Mouse (Mus musculus): Measurements from ENCODE around the gene Herc6. TPM values are rescaled to one million over a fixed set of nuclear protein-coding genes. Genes with fewer than 3 reads are reported as not detected.

Herc6 gene
- polyA plus RNA-seq, 1 experiment: 37.9 TPM

GRCm38 (mm10) chr6:57570170-57570974, 10.4 kb upstream of the Herc6 start:
- TF ChIP-seq POLR2A (IDR thresholded peaks at IDR 0.05; ENCODE audit: borderline replicate concordance, low read depth, low read length) (no peak), CTCF (IDR thresholded peaks at IDR 0.05; ENCODE audit: low read depth, low read length) (peak; percentile 26; the same call in 1 of the 2 replicates)

GRCm38 (mm10) chr6:57571587-57571986, 9.2 kb upstream of the Herc6 start:
- Histone ChIP-seq H3K27ac (ENCODE audit: insufficient read depth, low read depth, low read length) (peak overlapping the region; percentile 44), H3K4me3 (ENCODE audit: insufficient read depth, low read length) (no peak overlapping the region), H3K4me1 (ENCODE audit: control insufficient read depth, insufficient read depth, low read length) (peaks cover 11% of the 10 kb centered on the region)
- TF ChIP-seq CTCF (IDR thresholded peaks at IDR 0.05; ENCODE audit: low read depth, low read length) (no peak), POLR2A (IDR thresholded peaks at IDR 0.05; ENCODE audit: borderline replicate concordance, low read depth, low read length) (no peak)

More at GRCm38 (mm10) chr6:57570170-57570974, 10.4 kb upstream of the Herc6 start:
- Histone ChIP-seq H3K4me1 (ENCODE audit: control insufficient read depth, insufficient read depth, low read length) (peaks cover 11% of the 10 kb centered on the region), H3K4me3 (ENCODE audit: insufficient read depth, low read length) (no peak overlapping the region), H3K27ac (ENCODE audit: insufficient read depth, low read depth, low read length) (no peak overlapping the region)

GRCm38 (mm10) chr6:57581595-57581994, 795 bp downstream of the Herc6 start:
- no peak for TF ChIP-seq CTCF (IDR thresholded peaks at IDR 0.05; ENCODE audit: low read depth, low read length)
- no peak for TF ChIP-seq POLR2A (IDR thresholded peaks at IDR 0.05; ENCODE audit: borderline replicate concordance, low read depth, low read length)
- Histone ChIP-seq H3K4me1 (ENCODE audit: control insufficient read depth, insufficient read depth, low read length) (no peaks in the 10 kb centered on the region), H3K27ac (ENCODE audit: insufficient read depth, low read depth, low read length) (no peak overlapping the region), H3K4me3 (ENCODE audit: insufficient read depth, low read length) (peak overlapping the region; percentile 88)

- H3K4me3 ChIP-seq (ENCODE audit: insufficient read depth, low read length): peak overlapping the region; percentile 51
- TF ChIP-seq CTCF (IDR thresholded peaks at IDR 0.05; ENCODE audit: low read depth, low read length) (no peak), POLR2A (IDR thresholded peaks at IDR 0.05; ENCODE audit: borderline replicate concordance, low read depth, low read length) (no peak)
- H3K27ac ChIP-seq (ENCODE audit: insufficient read depth, low read depth, low read length): no peak overlapping the region
- H3K4me1 ChIP-seq (ENCODE audit: control insufficient read depth, insufficient read depth, low read length): no peaks in the 10 kb centered on the region
These were observed 1.6 kb downstream of the Herc6 start for GRCm38 (mm10) chr6:57582356-57582755.

- TF ChIP-seq CTCF (IDR thresholded peaks at IDR 0.05; ENCODE audit: low read depth, low read length) (no peak), POLR2A (IDR thresholded peaks at IDR 0.05; ENCODE audit: borderline replicate concordance, low read depth, low read length) (no peak)
- no peak overlapping the region for H3K4me3 ChIP-seq (ENCODE audit: insufficient read depth, low read length)
These were observed 24.9 kb downstream of the Herc6 start for GRCm38 (mm10) chr6:57605546-57606307.

GRCm38 (mm10) chr6:57607999-57608398, 27.2 kb downstream of the Herc6 start:
- H3K4me1 ChIP-seq (ENCODE audit: control insufficient read depth, insufficient read depth, low read length): no peaks in the 10 kb centered on the region
- no peak overlapping the region for H3K27ac ChIP-seq (ENCODE audit: insufficient read depth, low read depth, low read length)
- TF ChIP-seq POLR2A (IDR thresholded peaks at IDR 0.05; ENCODE audit: borderline replicate concordance, low read depth, low read length) (no peak), CTCF (IDR thresholded peaks at IDR 0.05; ENCODE audit: low read depth, low read length) (no peak)
- H3K4me3 ChIP-seq (ENCODE audit: insufficient read depth, low read length): no peak overlapping the region

More at GRCm38 (mm10) chr6:57605546-57606307, 24.9 kb downstream of the Herc6 start:
- no peaks in the 10 kb centered on the region for H3K4me1 ChIP-seq (ENCODE audit: control insufficient read depth, insufficient read depth, low read length)
- no peak overlapping the region for H3K27ac ChIP-seq (ENCODE audit: insufficient read depth, low read depth, low read length)

- H3K4me3 ChIP-seq (ENCODE audit: insufficient read depth, low read length): no peak overlapping the region
- no peaks in the 10 kb centered on the region for H3K4me1 ChIP-seq (ENCODE audit: control insufficient read depth, insufficient read depth, low read length)
- no peak overlapping the region for H3K27ac ChIP-seq (ENCODE audit: insufficient read depth, low read depth, low read length)
- no peak for TF ChIP-seq POLR2A (IDR thresholded peaks at IDR 0.05; ENCODE audit: borderline replicate concordance, low read depth, low read length)
- TF ChIP-seq CTCF (IDR thresholded peaks at IDR 0.05; ENCODE audit: low read depth, low read length): no peak
These were observed 28.8 kb downstream of the Herc6 start for GRCm38 (mm10) chr6:57609631-57610030.

GRCm38 (mm10) chr6:57615788-57616187, 35.0 kb downstream of the Herc6 start:
- H3K4me1 ChIP-seq (ENCODE audit: control insufficient read depth, insufficient read depth, low read length): no peaks in the 10 kb centered on the region
- TF ChIP-seq CTCF (IDR thresholded peaks at IDR 0.05; ENCODE audit: low read depth, low read length) (no peak), POLR2A (IDR thresholded peaks at IDR 0.05; ENCODE audit: borderline replicate concordance, low read depth, low read length) (no peak)
- no peak overlapping the region for H3K27ac ChIP-seq (ENCODE audit: insufficient read depth, low read depth, low read length)
- no peak overlapping the region for H3K4me3 ChIP-seq (ENCODE audit: insufficient read depth, low read length)

- Histone ChIP-seq H3K27ac (ENCODE audit: insufficient read depth, low read depth, low read length) (no peak overlapping the region), H3K4me3 (ENCODE audit: insufficient read depth, low read length) (no peak overlapping the region), H3K4me1 (ENCODE audit: control insufficient read depth, insufficient read depth, low read length) (peaks cover 5% of the 10 kb centered on the region)
- TF ChIP-seq POLR2A (IDR thresholded peaks at IDR 0.05; ENCODE audit: borderline replicate concordance, low read depth, low read length): no peak
- TF ChIP-seq CTCF (IDR thresholded peaks at IDR 0.05; ENCODE audit: low read depth, low read length): no peak
These were observed 58.7 kb downstream of the Herc6 start for GRCm38 (mm10) chr6:57639531-57639930.

- Histone ChIP-seq H3K27ac (ENCODE audit: insufficient read depth, low read depth, low read length) (no peak overlapping the region), H3K4me1 (ENCODE audit: control insufficient read depth, insufficient read depth, low read length) (peaks cover 5% of the 10 kb centered on the region), H3K4me3 (ENCODE audit: insufficient read depth, low read length) (no peak overlapping the region)
- TF ChIP-seq POLR2A (IDR thresholded peaks at IDR 0.05; ENCODE audit: borderline replicate concordance, low read depth, low read length): no peak
- no peak for TF ChIP-seq CTCF (IDR thresholded peaks at IDR 0.05; ENCODE audit: low read depth, low read length)
These were observed 61.0 kb downstream of the Herc6 start for GRCm38 (mm10) chr6:57641789-57642188.

Measured in bone marrow macrophage, adult 2 months (primary cell).